Mouse (Mus musculus) cortical plate, adult 2 months (tissue): Measurements from ENCODE around the gene Pced1b.

Source experiments
- CTCF ChIP-seq: fragments of 200-500 bp; IDR thresholded peaks from 2 replicates; pipeline ENCODE4 v1.5.1; 2011; ENCODE audit warnings: mild to moderate bottlenecking, control low read depth, low read length; ENCODE audit not compliant: insufficient read depth; ENCODE audit errors: extremely low read depth
- POLR2A ChIP-seq: fragments of 200-500 bp; IDR thresholded peaks from 2 replicates; pipeline ENCODE4 v1.6.1; 2011; ENCODE audit warnings: mild to moderate bottlenecking, low read length, control low read depth; ENCODE audit not compliant: insufficient read depth; ENCODE audit errors: extremely low read depth

- TF ChIP-seq CTCF (no peak), POLR2A (no peak)
These were observed 30.4 kb downstream of the Pced1b start for GRCm38 (mm10) chr15:97277328-97277727.
